11 mouse cellular contexts compared by ENCODE assay signal in the genomic region with DNA sequence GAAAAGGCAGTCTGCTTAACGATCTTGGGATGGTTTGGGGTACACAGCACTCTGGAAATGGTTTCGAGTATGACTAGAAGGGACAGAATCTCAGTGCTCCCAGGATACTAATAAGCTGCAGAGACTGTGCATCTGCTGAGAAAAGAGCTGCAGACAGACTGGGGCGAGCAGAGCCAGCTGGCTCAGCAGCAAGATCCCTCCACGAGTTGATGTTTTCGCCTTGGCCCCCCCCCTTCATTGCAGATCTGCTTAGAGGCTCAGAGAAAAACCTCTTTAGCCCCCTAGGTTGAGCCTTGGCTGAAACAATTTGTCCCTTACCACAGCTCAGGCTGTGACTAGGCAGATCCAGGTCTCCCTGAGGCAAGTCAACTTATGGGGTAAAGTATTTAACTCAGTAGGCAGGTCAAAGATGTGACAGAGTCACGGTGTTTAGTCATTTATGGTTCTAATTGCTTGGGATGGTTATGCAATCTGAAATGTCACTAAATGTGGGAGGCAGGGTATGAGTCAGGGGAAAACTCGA. TPM values are rescaled to one million over a fixed set of nuclear protein-coding genes. Genes with fewer than 3 reads are reported as not detected.
A peak's percentile ranks its signal among the peaks of the same experiment; 100 is the strongest.
DNase-seq lines count a peak whose midpoint lies in the region; ATAC-seq lines count a peak whose summit lies in the region.
"Had no signal": no experiment of that assay in that cellular context is flagged by ENCODE, and none has a peak within 500 bp of the region (broad histone marks: within the 10 kb centered on the region; RNA-seq: fewer than 3 reads in every experiment).

No protein-coding gene starts in this region.

- H3K4me2 ChIP-seq in heart, embryonic 11.5 days = no peak overlapping the region

- H3K4me1 ChIP-seq in heart, embryonic 11.5 days (ENCODE audit: control insufficient read depth, insufficient read depth, low read length) = no peaks in the 10 kb centered on the region

- no peak overlapping the region for H3K9ac ChIP-seq in heart, embryonic 11.5 days (ENCODE audit: low read depth, low read length)
- H3K9ac ChIP-seq: liver, embryonic 14.5 days had no signal

- H3K9me3 ChIP-seq in heart, embryonic 11.5 days (replicated peaks; ENCODE audit: control insufficient read depth, low read length) = no peaks in the 10 kb centered on the region

- no peak for ATAC-seq in heart, embryonic 11.5 days (replicated peaks; ENCODE audit: insufficient number of reproducible peaks, low FRiP score, low TSS enrichment)
- peak; percentile 75 for ATAC-seq in cerebellum, adult (ENCODE audit: insufficient number of reproducible peaks, low FRiP score, low TSS enrichment)

- DNase-seq in heart, adult 9 months (ENCODE audit: low spot score in 2 of 2) = peak; percentile 7 to 11
- DNase-seq in Muller cell, postnatal 12 days (ENCODE audit: inconsistent ontology term) = peak; percentile 31
- DNase-seq in kidney, adult 18-20 months = peak; percentile 19
- DNase-seq in ovary, adult 18-20 months (ENCODE audit: low spot score) = no peak
- DNase-seq in B cell, adult 2 months = no peak
- no peak for DNase-seq in urinary bladder, postnatal 14 days (ENCODE audit: low spot score)

- H3K4me3 ChIP-seq in heart, embryonic 11.5 days (ENCODE audit: low read depth, low read length) = no peak overlapping the region

- no peaks in the 10 kb centered on the region for H3K27me3 ChIP-seq in heart, embryonic 11.5 days (ENCODE audit: control insufficient read depth, insufficient read depth, low read length)

- no peak overlapping the region for H3K27ac ChIP-seq in heart, embryonic 11.5 days (ENCODE audit: low read depth, low read length)
- H3K27ac ChIP-seq: liver, embryonic 14.5 days; stomach, postnatal 0 days had no signal

- no peaks in the 10 kb centered on the region for H3K36me3 ChIP-seq in heart, embryonic 11.5 days (ENCODE audit: control insufficient read depth, insufficient read depth, low read length)
- H3K36me3 ChIP-seq: G1E had no signal

- WGBS in heart, embryonic 11.5 days (ENCODE audit: insufficient replicate concordance) = 67% methylated on average over 7 of the region's 7 CpGs

RNA-seq across cellular contexts. Expression of gene Phactr1, which starts 45.3 kb away (rescaled TPM):
- 4.2 and 6.0 TPM in 2 replicates for polyA plus RNA-seq in heart, embryonic 11.5 days (2014; fragmentation: Nextera tagmentation; extraction: Ambion mirVana)
- polyA plus RNA-seq: G1E had no signal

Comparison
In these comparisons a context has a peak if more than half of its experiments do, and no peak if none do; other contexts are left out.
1. DNase-seq: peak in heart, adult 9 months (2 of 2), Muller cell, postnatal 12 days (single experiment) and kidney, adult 18-20 months (single experiment); none in ovary, adult 18-20 months (single experiment), B cell, adult 2 months (0 of 2) and urinary bladder, postnatal 14 days (single experiment).